Mouse (Mus musculus): ENCODE measurements around the gene Sec16a.

DNA sequence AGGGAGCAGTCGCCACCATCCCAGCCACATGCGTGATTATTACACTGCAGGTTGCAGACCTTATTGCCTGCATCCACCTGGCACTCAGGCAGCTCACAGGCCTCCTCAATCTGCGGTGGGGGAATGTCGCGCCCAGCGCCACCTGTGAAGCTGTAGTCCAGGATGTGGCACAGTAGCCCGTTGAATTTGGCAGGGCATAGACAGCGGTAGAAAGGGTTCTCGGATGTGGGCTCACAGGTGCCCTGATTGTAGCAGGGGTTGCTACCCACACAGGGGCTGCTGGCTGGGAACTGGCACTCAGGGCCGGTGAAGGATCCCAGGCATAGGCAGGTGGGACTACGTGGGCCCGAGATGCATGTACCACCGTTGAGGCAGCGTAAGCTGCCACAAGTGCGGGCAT lies 23.4 kb upstream of the Sec16a start:
- TF ChIP-seq CTCF (conservative IDR thresholded peaks at IDR 0.05; ENCODE audit: low read length) (no peak), NANOG (IDR thresholded peaks at IDR 0.05; ENCODE audit: borderline replicate concordance, low read length) (no peak)

Measured in E14TG2a.4 (cell line).